Mouse (Mus musculus) urinary bladder, adult 18-20 months (tissue): ENCODE results near the gene Rtbdn.

Experiments
- DNase-seq, 2 experiments: peaks; one replicate each; pipeline ENCODE4 v3.0.0; 2022; ENCODE audit warnings: low spot score in 2 of 2, mixed read lengths in 2 of 2

Gene Rtbdn

GRCm38 (mm10) chr8:84979599-84980421 is 33.0 kb downstream of the Rtbdn start:
- peak; percentile 96 to 97 for DNase-seq

GRCm38 (mm10) chr8:84980622-84981358 is 34.0 kb downstream of the Rtbdn start:
- peak; percentile 77 to 79 for DNase-seq

GRCm38 (mm10) chr8:84981644-84982498 is 35.1 kb downstream of the Rtbdn start:
- DNase-seq, result peak; percentile 67 to 75

- DNase-seq, result peak; percentile 35 to 70
Observed at GRCm38 (mm10) chr8:84982499-84983011, 35.8 kb downstream of the Rtbdn start.

GRCm38 (mm10) chr8:84984294-84985048 is 37.7 kb downstream of the Rtbdn start:
- peak; percentile 66 to 77 for DNase-seq

- DNase-seq, result no peak
Observed at GRCm38 (mm10) chr8:84985049-84985683, 38.4 kb downstream of the Rtbdn start.

- peak; percentile 81 to 87 for DNase-seq
Observed at GRCm38 (mm10) chr8:84985684-84986378, 39.0 kb downstream of the Rtbdn start.

- no peak for DNase-seq
Observed at GRCm38 (mm10) chr8:84986379-84986945, 39.7 kb downstream of the Rtbdn start.

- DNase-seq, result no peak
Observed at GRCm38 (mm10) chr8:84987388-84987787, 40.6 kb downstream of the Rtbdn start.

GRCm38 (mm10) chr8:84987903-84988302 is 41.1 kb downstream of the Rtbdn start:
- no peak for DNase-seq

- DNase-seq, result peak; percentile 62 to 77
Observed at GRCm38 (mm10) chr8:84989311-84989731, 42.5 kb downstream of the Rtbdn start.

GRCm38 (mm10) chr8:84989810-84990209 is 43.0 kb downstream of the Rtbdn start:
- peak; percentile 94 to 96 for DNase-seq

GRCm38 (mm10) chr8:84990349-84990748 is 43.6 kb downstream of the Rtbdn start, which contains the start of gene Hook2:
Gene Hook2, plus strand, starts transcription at chr8:84990603.
- peak; percentile 94 to 96 for DNase-seq

- DNase-seq, result peak; percentile 73 to 79
Observed at GRCm38 (mm10) chr8:84990836-84991235, 44.0 kb downstream of the Rtbdn start.

GRCm38 (mm10) chr8:84994375-84994774 is 47.6 kb downstream of the Rtbdn start:
- DNase-seq, result no peak

GRCm38 (mm10) chr8:84995680-84996079 is 48.9 kb downstream of the Rtbdn start:
- no peak for DNase-seq

GRCm38 (mm10) chr8:84996978-84997377 is 50.2 kb downstream of the Rtbdn start:
- no peak for DNase-seq

GRCm38 (mm10) chr8:84997649-84998295 is 51.0 kb downstream of the Rtbdn start:
- DNase-seq, result peak in 1 of 2 experiments; percentile 76
